Mouse (Mus musculus) lung, adult 2 months (tissue): ENCODE data around the gene Mboat2.

Experiments used
- CTCF ChIP-seq: fragments of 200-500 bp; IDR thresholded peaks from 2 replicates; pipeline ENCODE4 v1.5.1; 2011; ENCODE audit warnings: mild to moderate bottlenecking, low read length, control low read depth; ENCODE audit not compliant: insufficient read depth
- POLR2A ChIP-seq: fragments of 200-500 bp; IDR thresholded peaks from 2 replicates; pipeline ENCODE4 v1.6.1; 2011; ENCODE audit warnings: low read depth, mild to moderate bottlenecking, control low read depth, low read length, borderline replicate concordance; ENCODE audit errors: extremely low read depth

- TF ChIP-seq POLR2A (no peak), CTCF (no peak)
Measured at GRCm38 (mm10) chr12:24925684-24926083, 95.0 kb downstream of the Mboat2 start.
